Mouse (Mus musculus) small intestine, adult 2 months (tissue): ENCODE measurements around the gene Zfp827.

Experiments
- CTCF ChIP-seq: fragments of 200-500 bp; IDR thresholded peaks from 2 replicates; pipeline ENCODE4 v1.5.1; 2012; ENCODE audit warnings: low read depth, mild to moderate bottlenecking, control low read depth, inconsistent platforms, low read length, moderate library complexity, mixed read lengths; ENCODE audit not compliant: insufficient replicate concordance, insufficient read length; ENCODE audit errors: extremely low read depth
- POLR2A ChIP-seq: fragments of 200-500 bp; IDR thresholded peaks from 2 replicates; pipeline ENCODE4 v1.6.1; 2012; ENCODE audit warnings: low read depth, mild to moderate bottlenecking, control low read depth, inconsistent platforms, low read length, moderate library complexity

GRCm38 (mm10) chr8:79104634-79105033, 76.4 kb downstream of the Zfp827 start:
- no peak for TF ChIP-seq CTCF
- no peak for TF ChIP-seq POLR2A
